Mouse (Mus musculus): ENCODE measurements around the gene Gm8212.
"Not testable (repeated sequence)": the region's sequence is repeated elsewhere in the genome, so short reads cannot be mapped to it uniquely, and the experiment has no call there.

Gene Gm8212

GRCm38 (mm10) chr14:44197361-44197760 lies at the start of gene Gm8212:
Gene Gm8212, plus strand, starts transcription at chr14:44197661.
- DNase-seq (ENCODE audit: low read depth, low spot score): not testable (repeated sequence)

GRCm38 (mm10) chr14:44213154-44213553 lies 15.7 kb downstream of the Gm8212 start, which contains the start of gene 4930503E14Rik:
Gene 4930503E14Rik, minus strand, starts transcription at chr14:44213254.
- DNase-seq (ENCODE audit: low read depth, low spot score): not testable (repeated sequence)

- no peak for DNase-seq (ENCODE audit: low read depth, low spot score)
Measured at GRCm38 (mm10) chr14:44248039-44248438, 50.6 kb downstream of the Gm8212 start.

Data from ES-CJ7 (cell line).